Mouse (Mus musculus): ENCODE measurements around the gene Fam184a.
"Not testable (repeated sequence)": the region's sequence is repeated elsewhere in the genome, so short reads cannot be mapped to it uniquely, and the experiment has no call there.

Fam184a gene

DNA sequence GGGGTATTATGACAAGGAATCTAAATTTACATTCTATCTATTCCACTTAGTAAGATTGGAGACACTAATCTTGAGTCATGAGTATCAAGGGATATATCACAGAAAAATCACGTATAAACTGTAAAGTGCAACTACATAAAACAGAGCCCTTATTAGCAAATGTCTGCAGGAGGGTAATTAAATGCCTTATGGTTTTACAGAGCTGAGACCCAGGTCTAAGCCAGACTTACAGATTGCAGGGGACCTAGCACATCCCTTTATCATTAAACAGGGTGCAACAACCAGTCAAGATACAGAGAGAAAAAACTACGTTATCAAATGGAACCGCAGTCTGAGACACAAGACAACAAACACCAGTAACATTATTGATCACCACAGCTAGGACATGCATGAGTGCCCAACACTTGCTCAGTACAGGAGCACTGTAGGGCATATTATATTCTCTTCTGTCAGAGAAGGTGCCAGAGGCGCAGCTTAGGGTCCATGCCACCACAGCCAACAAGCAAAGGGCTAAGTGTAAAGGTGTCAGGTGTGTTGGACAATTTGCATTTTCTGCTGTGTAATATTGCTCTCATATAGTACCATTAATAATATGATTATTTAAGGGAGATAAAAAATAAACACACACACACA is 61.9 kb downstream of the Fam184a start:
- no peak for DNase-seq (ENCODE audit: low spot score in 2 of 2)

DNA sequence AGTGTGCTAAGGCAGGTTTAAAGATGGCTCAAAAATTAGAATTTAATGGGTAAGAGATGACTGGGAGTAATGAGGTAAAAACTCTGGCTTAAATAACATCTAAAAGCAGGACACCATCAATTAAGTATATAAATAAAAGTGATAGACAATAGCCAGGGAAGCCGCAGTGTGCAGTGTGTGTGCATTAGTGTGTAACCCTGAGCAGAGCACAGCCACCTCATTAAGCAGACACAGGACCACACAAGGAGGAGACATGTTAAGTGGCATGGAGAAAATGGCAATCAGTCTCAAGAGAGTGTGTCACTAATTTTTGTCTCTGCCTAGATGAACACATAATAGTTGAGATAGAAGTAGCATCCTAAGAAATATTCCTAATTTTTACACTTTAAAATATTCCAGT is 62.4 kb downstream of the Fam184a start:
- DNase-seq (ENCODE audit: low spot score in 2 of 2) = no peak

DNA sequence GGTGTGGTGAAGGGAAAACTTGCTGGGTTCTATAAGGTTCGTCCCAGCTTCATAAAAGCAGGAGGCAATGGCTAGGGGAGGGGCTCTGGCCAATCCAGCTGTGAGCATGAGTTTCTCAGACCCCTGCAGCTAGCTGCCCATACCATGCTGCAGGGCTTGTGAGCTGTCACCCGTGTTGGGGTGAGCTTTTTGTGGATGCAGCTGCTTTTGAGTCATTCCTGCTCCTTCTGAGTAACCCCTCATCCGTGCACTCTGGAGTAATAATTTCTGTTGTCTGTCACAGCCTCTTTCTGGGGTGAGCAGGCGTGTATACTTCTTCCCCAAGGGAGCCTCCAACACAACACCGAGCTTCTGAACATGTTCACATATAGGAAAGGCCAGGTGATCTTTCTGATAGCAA is 63.0 kb downstream of the Fam184a start:
- DNase-seq (ENCODE audit: low spot score in 2 of 2) = peak in 1 of 2 experiments; percentile 5

DNA sequence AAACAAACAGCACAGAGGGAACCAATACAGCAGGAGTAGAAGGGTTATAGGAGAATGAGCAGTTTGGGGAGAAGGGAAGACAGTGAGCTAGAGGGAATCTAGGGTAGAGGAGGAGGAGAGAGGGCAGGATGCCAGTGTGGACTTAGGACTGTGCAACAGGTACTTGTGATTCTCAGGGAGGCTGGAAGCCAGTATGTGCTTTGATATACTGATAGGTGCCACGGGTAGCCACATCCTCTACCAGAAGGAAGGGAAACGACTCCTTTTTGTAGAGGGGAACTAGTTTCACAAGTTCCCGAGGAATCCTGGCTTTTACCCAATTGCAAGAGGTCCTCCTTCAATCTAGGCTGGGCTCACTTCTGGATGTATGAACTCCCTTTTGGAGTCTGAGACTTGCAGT is 65.1 kb downstream of the Fam184a start:
- no peak for DNase-seq (ENCODE audit: low spot score in 2 of 2)

DNA sequence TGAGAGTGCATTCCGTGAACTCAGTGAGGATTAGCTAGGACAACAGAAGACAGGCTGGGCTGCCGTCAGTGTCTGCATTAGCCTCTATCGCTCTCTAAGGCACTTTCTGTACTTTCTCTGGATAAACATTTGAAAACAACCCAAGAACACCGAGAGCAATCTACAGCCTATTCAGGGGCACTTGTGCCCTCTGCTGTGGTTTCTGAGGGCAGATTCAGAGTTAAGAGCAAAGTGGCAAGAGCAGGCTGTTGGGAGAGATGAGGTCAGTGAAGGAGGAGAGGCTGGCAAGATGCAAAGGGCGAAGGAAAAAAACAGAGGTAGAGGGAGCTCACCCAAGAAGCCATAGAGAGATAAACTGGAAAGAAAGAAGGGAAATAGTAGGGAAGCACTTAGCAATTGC is 67.7 kb downstream of the Fam184a start:
- DNase-seq (ENCODE audit: low spot score in 2 of 2) = no peak

DNA sequence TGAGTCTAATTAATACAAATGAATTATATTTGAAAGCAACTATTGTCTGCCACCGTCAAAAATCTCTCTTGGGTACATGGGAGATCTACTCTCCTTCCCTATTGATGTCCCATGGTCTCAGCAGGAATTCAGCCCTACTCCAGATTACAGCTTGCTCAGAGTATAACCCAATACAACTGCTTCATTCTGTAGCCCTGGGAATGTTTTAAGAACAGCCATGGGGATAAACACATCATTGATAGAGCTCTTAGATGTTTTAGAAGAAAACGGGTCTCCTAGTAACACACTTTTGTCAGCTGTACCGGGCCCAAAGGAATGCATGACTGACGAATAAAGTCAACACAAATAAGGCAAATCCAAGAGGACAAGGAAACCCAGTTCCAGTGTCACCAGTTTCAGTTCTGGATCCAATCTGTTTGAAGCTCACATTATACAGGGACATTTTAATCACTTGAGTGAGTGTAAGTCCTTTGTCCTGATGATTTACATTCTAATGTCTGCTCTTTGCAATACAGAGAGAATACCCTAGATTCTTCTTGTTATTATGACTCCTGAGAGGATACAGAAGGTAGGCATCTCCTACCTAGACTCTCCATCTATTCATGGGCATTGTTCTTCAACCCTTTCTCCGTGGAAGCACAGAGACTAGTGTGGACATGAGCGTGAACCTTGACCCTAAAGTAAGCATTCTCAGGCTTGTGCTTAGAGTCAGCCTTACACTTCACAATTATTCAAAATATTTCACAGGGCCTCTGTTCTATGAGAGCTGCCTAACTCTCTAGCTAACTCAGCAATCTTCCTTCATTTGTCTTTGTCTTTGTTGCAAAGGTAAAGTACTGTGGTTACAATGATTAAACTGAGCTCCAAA is 71.0 kb downstream of the Fam184a start:
- no peak for DNase-seq (ENCODE audit: low spot score in 2 of 2)

DNA sequence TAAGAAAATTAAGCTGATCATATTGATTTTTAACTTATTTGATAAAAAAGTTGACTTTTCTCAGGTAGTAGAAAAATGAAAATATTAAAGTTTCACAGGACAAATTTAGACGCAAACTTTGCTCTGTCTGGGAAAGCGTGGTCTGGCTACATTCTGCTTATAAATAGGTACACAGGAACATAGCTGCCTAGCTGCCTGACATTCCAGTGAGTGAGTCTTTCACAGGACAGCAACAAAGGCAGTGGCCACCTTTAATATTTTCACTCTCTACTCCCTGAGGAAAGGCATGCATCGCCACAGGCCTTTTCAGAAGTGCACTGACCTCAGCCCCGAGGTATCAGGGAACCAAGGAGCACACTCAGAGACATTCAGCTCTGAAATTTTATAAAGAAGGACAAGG is 89.1 kb downstream of the Fam184a start:
- DNase-seq (ENCODE audit: low spot score in 2 of 2) = no peak

DNA sequence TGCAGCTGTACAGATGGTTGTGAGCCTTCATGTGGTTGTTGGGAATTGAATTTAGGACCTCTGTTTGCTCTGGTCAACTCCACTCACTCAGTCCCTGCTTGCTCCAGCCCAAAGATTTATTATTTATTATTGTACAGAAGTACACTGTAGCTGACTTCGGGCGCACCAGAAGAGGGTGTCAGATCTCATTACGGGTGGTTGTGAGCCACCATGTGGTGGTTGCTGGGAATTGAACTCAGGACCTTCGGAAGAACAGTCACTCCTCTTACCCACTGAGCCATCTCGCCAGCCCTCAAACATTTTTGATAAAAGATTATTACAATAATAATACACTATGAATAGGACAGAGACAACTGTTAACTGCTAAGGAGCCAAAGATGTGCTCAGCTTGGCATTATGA is 96.7 kb downstream of the Fam184a start:
- not testable (repeated sequence) for DNase-seq (ENCODE audit: low spot score in 2 of 2)

DNA sequence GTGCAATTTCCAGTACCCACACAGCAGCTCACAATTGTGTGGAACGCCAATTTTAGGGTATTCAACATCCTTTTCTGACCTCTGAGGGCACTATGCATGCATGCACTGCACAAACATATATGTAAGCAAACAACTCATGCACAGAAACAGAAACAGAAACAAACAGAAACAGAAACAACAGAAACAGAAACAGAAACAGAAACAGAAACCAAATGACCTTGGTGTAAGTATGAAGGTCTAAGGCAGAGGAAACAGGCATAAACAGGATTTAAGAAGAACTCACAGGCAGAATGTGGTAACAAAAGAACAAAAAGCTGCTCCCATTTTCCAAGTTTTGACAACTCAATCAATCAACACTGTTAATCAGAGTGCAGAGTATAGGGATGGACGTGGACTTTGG is 100.2 kb downstream of the Fam184a start:
- no peak for DNase-seq (ENCODE audit: low spot score in 2 of 2)

DNA sequence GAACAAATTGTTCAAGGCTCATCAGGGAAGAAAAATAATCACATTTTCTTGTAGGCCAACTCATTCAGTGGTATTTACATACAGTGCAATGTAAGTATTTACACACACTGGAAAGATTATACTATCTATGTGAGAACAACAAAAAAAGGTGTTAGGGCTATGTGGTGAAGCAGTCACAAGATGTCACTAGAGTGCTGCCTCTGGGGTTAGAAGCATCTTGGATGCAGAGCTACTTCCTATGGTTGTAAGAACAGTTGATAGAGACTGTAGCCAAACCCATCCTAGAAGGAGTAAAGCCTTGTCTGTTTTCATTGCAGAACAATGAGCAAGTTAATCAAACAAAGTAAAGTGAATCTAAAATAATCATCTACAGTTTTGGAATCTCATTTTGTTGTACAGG is 109.4 kb downstream of the Fam184a start:
- peak; percentile 29 to 66 for DNase-seq (ENCODE audit: low spot score in 2 of 2)

DNA sequence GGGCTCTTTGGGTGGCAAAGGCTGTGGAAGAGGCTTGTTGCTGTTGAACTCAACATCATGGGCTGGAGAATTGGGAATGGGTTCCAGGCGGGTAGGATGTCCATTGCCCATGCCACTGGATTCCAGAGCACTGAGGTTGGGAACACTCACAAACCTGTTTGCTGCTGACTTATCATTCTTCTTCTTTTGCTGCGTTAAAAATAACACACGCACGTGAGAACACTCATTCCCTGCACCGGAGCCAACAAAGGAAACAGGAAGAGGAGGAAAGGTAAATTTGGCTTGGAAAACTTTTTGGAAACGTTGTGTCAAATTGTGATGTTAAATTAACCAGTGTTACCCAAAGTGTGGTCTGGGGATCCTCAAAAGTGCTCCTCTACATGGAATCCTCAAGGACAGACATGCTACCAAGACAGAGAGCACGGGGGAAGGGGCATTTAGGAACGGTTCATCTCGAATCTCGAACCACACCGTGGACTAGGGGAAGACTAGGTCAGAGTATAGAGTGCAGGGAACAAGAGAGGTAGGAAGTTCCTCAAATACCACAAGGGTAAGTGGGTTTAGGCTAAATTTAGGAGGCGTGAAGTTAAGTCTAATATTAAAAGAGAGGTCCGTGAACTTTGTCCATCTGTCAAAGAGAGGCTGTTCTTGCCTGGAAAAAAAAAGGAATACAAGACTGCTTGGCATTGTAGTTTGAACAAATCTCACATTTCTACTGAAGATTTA is 115.5 kb downstream of the Fam184a start:
- DNase-seq (ENCODE audit: low spot score in 2 of 2) = no peak

DNA sequence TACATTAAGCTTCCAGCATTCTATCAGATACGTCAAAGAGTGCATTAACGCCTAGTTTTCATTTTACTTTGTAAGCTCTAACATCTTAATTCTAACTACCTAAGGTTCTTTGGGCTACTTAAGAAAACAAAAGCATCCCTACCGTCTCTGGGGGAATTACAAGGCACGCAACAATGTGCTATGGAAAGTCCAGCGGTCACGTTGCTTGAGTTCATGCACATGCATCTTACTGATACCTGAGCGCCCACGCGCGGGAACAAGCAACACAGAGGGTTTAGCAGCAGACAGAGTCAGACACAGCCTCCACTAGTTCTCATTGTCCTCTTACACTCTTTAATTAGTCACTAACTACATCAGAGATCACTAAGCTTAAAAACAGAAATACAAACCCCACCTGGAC is 116.8 kb downstream of the Fam184a start:
- DNase-seq (ENCODE audit: low spot score in 2 of 2) = no peak

DNA sequence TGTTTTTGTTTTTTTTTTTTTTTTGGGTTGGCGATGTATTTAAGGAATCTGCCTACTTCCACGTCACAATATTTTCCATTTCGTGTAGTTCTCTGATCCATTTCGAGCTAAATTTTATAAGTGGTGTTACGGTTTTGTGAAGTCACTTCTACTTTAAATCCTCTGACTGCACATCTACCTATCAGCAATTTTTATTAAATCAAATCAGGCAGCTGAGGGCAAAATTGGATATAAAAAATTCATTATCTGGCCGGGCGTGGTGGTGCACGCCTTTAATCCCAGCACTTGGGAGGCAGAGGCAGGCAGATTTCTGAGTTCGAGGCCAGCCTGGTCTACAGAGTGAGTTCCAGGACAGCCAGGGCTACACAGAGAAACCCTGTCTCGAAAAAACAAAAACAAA is 120.6 kb downstream of the Fam184a start, which contains the start of gene Mcm9:
Gene Mcm9, minus strand, starts transcription at position 101 of the 400 bp plus-strand sequence.
- not testable (repeated sequence) for DNase-seq (ENCODE audit: low spot score in 2 of 2)

DNA sequence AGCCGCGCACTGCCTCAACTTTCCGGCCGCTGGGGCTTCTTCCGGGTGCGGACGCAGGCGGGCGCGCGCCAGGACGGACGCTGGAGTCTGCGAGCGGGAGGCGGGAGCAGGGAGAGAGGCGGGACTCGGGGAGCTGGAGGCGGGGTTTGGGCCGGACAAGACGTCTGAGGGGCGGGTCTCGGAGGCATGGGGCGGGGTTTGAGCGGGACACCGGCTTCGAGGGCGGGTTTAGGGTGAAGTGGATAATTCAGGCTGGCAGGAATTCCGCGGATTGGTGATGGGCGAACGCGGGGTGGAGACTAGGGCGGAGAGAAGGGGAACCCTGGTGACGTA is 121.0 kb downstream of the Fam184a start:
- peak; percentile 92 to 96 for DNase-seq (ENCODE audit: low spot score in 2 of 2)

DNA sequence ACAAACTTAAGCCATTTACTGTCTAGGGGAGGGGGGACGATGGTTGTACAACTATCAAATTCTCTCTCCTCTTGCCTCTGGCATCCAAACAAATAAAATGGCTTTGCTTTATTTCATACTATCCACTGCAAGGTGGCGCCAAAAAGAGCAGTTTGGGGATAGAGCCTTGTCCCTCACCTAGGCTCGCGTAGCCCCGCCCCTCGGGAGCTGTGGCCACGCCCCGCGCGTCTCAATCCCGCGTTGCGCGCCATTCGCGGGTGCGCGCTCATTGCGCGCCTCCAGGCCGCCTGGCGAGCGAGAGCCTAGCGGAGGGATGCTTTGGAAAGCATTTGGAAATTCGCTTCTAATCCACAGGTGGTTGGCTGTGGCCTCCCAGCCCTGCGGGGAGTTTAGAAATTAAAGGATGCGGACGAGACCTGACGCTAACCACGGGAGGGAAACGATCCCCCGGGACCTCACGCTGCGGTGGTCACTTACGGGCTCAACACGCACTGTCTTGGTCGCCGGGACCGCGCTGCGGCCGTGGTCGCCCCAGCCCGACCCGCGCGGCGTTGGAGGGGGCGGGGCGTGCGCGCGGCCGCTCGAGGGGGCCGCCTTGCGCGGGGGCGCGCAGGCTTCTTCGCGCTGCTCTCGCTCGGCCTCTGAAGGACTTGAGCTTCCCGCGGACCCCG is 121.5 kb downstream of the Fam184a start:
- DNase-seq (ENCODE audit: low spot score in 2 of 2) = peak; percentile 86 to 90

DNA sequence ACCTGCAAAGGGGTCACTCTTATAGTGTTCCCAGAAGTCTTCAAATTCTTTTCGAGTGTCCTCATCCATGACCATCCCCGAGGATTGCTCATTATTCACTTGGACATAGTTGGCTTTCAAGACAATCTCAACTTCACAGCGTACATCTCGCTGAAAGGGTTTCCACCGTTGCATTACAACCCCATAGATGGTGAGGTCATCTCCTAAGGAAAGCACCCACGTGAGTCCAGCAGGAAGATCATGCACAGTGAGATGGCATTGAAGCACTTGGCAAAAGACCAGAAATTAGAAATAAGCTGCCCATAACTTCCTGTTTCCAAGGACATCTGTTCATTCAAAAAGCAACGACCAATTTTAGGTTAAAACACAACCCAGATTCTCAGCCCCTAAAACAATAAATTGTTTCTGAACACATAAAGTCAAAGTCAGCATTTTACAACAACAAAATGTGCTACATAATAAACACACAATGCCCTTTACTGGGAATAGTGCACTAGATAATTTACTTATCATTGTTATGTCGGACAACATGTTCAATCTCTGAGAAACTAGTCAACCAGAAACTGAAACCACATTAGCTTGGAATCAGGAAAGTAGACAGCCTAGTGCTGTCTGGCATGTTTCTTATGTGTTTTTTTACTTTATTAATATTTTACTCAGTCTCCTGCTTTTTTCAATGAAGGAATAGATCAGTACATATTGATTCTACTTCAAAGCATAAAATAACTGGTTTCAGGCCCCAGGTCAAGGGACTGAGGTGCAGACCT is 134.9 kb downstream of the Fam184a start:
- DNase-seq (ENCODE audit: low spot score in 2 of 2) = no peak

DNA sequence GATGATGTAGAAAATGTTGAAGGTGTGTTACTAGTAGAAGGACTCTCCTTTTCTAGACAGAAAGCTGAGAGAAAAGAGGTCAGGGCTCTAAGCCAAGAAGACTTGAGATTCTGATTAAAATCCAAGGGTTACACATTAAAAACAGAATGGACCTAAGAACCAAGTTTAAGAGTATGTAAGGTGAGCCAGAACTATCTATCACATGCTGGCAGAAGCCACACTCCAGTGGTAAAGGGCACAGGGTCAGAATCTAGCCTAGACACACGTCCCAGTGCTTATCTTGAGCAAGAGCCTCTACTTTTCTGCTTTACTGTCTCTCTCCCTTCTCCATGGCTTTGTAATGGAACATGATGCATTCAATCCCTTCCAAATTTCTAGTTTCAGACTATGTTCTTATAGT is 137.0 kb downstream of the Fam184a start:
- no peak for DNase-seq (ENCODE audit: low spot score in 2 of 2)

DNA sequence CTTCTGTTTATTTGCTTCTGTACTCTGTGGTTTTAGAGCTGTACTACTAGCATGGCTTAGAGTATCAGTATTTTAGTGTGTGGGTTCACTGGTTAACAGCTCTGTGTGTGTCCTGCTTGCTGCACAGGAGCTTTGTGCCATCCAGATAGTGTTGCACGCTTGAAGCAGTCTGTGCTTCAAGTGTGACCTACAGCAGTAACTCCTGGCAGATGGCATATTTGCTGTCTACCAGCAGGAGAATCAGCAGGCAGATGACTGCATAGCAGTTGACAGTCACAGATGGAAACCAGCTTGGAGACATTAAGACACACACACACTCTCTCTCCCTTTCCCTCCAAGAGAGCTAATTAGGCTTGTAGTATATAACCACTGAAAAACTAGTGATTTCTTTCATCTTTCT is 138.8 kb downstream of the Fam184a start:
- DNase-seq (ENCODE audit: low spot score in 2 of 2) = peak; percentile 19 to 21

DNA sequence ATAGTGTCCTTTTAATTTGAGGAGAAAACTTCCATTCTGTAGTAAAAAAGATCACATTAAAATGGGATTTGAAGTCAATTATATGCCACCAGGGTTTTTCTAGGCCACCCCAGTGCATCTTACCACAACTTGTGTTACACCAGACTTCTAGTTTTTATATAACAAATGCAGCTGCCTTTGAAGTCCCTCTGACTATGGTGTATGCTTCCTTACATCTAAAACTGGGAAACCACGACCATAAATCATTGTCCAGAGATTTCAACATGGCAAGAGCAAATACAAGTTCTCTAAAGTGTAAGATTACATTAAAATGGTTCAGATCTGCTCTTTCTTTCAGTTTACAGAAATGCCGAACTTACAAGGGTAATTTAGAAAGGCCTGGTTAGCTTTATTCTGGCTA is 142.6 kb downstream of the Fam184a start:
- DNase-seq (ENCODE audit: low spot score in 2 of 2) = no peak

DNA sequence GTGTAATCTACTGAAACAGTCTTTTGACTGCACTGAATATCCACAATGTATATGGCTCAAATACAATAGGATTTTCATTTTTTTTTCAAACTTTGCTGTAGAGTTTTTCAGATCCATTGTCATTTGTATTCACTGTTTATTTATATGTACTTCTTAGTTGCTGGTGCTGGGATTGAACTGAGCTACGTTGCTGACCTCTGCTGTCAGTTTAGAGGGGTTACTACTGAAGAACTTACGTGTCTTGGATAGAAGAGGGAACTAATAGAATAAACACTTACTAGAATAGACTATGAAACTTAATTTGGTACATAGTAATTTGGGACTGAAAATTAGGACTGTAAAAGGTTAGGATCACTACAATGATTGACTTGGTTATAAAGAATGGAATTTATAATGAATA is 145.6 kb downstream of the Fam184a start:
- no peak for DNase-seq (ENCODE audit: low spot score in 2 of 2)

DNA sequence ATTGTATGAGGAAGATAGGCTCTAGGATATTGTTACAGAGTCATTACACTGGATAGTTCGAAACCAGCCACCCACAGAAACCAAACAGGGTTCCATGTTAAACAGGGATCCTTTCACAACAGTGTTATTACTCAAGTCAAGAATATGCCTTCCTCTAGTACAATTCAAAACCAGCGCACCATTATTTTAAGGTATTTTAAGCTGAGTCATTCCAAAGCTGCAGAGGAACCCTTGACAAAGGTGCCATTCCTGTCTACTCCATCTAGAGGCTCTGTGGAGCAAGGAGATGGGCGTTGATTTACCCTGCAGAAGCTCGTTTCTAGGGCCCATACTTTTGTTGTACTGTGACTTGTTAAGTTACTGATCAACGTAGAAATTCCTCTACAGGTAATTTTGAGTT is 152.1 kb downstream of the Fam184a start:
- no peak for DNase-seq (ENCODE audit: low spot score in 2 of 2)
